Mouse (Mus musculus): Measurements from ENCODE around the gene Car3. TPM values are rescaled to one million over a fixed set of nuclear protein-coding genes. Genes with fewer than 3 reads are reported as not detected.

Gene Car3
- total RNA-seq, 4 experiments from 2014 or later, result 19.3 to 24.9 (median 23.7) TPM

DNA sequence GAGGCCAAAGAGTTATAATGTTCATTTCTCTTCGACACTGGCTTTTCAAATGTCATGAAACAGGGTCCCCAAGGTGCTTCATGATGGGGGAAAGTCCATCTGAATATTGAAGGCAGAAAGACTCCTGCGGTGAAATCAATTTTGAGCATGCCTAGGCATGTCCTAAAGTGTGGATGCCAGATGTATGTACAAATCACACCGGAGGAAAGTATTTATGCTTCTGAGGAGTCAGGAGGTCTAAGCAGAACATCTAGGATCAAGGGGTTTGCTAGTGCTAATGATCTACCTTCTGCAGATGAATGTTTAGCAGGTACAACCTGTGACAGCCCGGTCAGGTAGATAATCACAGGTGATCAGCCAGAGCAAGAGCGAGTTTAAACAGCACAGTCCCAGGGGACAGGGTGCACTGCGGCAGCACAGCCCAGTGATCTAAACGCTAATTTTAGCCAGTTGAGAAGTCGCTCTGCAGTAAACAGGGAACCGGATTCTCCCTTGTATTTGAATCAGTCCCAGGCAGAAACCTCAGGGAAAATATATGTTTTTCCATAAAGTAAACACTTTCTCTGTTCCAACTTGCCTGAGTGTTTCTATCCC, 13.1 kb downstream of the Car3 start:
- no peak for DNase-seq (ENCODE audit: low spot score)

DNA sequence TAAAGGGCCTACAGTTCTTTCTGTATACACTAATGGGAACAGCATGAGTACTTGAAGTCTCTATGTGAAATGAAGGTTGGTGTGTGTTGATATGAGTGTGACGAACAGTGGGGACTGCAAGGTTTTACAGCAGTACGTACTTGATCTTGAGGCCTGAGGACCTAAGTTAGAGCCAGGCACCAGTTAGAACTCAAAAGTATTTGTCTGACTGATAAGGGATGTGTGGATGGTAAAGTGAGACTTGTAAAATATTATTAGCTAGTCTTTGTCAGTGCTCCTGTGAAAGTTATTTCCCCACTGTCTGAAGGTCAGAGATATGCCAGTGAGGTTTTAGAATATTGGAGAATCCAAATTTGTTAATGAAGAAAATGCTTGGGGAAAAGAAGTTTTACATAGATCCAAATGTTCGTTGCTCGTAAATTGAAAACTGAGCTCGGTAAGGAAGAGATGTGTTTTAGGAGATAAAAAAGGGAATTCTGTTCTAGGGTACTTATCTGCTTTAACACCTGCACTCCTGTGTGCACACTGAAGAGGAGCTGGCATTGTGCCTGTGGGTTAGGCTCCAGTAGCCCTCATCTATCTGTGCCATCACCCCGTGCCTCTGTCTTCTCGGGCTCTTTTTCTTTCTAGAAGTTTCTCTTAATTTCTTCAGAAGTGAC, 14.1 kb downstream of the Car3 start:
- DNase-seq (ENCODE audit: low spot score), result no peak

DNA sequence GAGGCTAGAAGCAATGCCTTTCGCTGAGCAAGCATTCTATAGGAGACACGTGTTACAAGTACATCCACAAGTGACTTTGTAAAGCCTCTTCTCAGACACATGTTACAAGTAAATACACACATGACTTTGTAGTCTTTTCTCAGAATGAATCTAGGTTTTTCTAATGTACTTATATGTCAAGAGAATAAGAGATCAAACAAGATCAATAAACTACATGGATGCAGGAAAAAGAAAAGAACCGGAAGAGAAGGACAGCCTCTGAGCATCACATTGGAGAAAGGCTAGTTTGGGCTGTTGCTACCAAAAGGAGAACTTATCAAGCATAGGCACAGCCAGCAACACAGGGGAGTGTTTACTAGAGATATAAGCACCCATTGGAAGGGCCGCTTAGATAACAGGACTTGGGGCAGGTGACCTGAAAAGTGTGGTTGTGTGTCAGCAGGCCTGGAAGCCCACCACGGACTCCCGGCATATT, 15.5 kb downstream of the Car3 start:
- DNase-seq (ENCODE audit: low spot score), result no peak

DNA sequence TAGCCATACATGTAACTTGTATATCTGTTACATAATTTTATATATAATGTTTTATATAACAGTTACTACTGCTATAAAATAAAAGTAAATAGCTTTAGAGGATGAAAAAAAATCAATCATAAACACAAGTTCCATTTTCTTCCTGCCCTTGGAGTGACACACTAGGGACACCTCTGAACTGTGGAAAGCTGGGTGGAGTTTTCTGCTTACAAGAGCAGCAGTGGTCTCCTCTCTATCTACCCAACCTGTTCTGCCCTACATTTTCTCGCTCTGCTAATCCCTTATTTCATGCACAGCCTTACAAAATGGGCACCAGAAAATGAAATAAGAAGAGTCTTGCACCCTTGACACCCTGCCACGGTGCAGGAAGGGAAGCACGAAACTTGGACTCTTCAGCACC, 16.0 kb downstream of the Car3 start:
- no peak for DNase-seq (ENCODE audit: low spot score)

DNA sequence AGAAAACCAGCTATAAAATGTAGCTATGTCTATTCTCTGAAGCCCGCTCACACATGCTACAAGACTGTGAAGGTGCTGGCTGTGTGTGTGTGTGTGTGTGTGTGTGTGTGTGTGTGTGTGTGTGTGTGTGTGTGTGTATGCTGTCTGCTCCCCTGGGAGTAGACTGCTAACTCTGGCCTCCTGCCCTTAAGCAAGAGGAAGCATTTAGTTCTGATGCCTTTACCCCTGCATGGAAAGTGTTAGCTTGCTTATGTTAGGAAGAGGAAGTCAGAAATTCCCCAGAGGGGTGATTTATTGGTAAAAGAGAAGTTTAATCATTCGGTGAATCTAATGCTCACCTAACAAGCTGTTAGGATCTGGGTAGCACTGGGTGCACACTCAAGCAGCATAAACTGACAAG, 17.0 kb downstream of the Car3 start:
- DNase-seq (ENCODE audit: low spot score), result no peak

DNA sequence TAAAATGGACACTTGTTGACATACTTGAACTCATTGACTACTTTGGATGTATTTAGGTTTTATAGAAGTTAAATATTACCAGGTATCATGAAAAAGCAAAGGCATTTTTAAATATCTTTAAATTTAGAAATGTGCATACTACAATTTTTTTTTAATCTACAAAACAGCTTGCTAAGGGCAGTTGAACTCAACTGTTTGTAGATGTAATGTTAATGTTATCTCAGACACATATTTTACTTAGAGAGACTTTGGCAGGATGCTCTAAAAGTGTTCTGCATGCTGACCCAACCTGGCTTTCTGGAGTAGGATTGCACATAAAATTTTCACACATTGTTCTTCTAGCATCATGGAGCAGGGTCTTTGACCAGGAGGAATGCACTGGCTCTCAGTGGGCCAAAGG, 18.7 kb downstream of the Car3 start:
- DNase-seq (ENCODE audit: low spot score), result no peak

DNA sequence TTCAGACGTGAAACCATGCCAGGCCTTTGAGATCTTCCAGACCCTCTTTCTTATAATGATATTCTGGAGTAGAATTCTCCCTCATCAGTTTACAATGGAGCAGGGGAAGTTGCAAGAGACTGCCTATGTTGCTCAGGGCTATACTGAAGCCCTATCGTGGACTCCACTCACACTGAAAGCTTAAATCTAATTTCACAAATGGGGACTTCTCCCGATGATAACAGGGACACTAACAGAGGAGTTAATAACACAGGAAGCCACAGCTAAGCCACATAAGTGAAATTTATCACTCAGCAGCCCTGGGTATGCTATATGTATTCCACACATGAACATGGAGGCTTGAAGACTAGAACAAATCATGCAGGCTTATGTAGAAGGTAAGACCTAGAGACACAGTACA, 19.4 kb downstream of the Car3 start:
- no peak for DNase-seq (ENCODE audit: low spot score)

DNA sequence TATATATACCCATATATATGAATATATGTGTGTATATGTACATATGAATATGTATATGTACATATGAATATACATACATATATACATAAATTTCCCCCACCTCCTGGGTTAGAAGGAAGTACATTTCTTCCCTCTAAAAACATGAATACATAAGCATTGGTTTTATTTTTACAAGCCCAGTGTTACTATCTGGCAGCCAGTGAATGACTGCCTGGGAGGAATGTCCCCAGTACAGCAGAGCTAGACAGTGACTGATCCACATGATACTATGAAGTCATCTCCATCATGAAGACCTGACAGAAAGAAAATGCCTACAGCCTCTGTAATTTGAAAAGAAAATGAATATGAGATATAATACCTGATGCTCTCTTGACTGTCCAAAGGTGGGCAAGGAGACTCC, 21.5 kb downstream of the Car3 start:
- DNase-seq (ENCODE audit: low spot score), result no peak

DNA sequence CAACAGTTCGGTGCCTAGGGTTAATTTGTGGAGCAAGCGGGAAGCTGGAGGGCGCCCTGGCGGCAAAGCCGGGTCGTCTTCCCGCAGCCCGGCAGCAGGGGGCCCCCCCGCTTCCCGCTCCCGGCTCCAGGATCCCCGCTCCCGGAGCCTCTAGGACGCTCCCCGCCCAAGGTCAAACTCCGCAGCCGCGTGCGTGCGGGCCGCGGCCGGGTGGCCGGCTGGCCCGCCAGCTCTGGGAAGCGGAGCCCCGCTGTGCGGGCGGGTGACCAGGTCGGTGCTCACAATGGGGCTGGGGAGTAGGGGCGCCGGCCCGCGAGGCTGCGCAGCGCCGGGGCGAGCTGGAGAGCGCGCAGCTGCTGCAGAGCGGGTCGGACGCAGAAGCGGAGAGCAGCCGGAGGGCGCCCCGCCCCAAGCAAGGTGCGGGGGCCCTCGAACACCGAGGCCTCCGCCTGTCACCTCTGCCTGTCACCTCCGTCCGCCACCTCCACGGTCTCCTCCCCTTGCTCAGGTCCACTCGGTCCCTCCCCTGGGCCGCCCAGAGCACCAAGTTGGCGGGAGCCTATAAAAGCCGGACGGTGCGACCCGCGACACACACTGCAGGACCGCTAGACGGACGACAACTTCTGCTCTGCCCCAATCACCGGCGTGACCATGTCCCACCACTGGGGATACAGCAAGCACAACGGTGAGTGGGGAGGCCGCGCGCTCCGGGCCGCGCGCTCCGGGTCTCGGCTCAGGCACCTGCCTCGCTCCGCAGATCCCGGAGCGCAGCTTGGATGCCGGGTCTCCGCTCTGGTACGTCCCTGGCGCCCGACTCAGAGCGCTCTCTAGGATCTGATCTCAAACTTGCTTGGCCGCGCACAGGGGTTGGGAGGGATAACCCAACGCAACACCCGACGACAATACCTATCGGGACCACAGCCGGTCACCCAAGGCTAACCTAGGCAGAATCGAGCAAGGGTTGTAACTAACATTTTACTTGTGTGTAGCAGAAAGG, 23.1 kb downstream of the Car3 start, which contains the start of gene Car2:
TSS of gene Car2 (plus strand) at position 172 of the 997 bp plus-strand sequence.
- DNase-seq (ENCODE audit: low spot score), result peak; percentile 31

DNA sequence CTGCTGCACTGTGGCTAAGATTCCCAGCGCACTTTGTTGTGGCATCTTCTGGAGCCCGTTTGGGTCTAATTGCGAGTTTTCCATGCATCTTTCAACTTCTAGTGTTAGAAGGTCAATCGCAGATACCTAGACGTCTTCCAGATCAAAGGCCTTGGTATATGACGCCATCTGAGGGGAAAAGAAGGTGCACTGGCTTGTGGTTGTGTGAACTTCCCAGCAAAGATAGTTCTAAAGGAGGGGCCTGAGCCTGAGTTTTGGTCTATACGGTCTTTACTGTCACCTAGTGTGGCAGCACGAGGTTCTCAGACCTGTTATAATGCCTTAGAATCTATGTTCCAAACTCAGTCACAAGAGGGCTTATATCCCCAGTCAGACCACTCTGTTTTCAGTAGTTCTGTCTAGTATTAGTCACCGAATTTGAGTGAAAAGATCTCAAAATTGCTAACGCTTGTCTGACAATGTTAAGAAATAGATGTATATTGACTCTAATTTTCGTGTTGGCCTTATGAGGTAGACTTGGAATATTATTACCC, 23.9 kb downstream of the Car3 start:
- no peak for DNase-seq (ENCODE audit: low spot score)

DNA sequence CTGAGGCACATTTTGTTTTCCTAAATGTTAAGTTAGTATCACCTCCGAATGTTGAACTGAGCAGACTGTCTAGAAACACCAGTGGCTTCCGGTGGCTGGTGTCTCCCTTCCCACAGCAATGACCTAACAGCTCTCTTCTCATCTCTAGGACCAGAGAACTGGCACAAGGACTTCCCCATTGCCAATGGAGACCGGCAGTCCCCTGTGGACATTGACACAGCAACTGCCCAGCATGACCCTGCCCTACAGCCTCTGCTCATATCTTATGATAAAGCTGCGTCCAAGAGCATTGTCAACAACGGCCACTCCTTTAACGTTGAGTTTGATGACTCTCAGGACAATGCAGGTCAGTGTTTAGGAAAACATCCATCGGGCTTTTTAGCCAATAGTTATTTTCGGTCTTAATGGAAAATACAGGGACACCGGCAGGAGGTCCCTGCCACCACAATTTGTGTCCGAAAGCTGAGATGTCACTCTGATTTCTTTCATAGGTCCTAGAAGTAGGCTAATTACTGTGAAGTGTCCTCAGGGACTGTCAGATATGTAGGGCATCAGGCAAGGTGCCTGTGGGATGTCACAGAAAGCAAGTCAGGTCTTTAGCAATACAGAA, 24.5 kb downstream of the Car3 start:
- DNase-seq (ENCODE audit: low spot score), result no peak

DNA sequence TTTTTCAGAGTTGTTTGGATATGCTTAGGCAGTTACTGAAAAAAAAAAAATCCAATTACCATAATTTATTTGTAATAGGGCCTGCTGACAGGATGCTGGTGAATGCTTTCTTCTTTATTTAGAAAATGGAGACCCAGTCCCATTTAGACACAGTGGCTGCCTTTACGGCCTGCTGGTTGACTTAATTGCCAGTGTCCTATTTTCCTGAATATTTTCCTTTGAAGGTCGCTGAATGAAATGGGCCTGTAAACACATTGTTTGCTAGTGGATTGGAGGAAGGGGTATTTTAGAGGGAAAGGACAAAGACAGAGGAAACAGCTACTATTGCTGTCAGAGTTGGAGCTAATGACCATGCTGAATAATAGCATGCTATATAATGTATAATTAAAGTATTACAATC, 25.2 kb downstream of the Car3 start:
- no peak for DNase-seq (ENCODE audit: low spot score)

DNA sequence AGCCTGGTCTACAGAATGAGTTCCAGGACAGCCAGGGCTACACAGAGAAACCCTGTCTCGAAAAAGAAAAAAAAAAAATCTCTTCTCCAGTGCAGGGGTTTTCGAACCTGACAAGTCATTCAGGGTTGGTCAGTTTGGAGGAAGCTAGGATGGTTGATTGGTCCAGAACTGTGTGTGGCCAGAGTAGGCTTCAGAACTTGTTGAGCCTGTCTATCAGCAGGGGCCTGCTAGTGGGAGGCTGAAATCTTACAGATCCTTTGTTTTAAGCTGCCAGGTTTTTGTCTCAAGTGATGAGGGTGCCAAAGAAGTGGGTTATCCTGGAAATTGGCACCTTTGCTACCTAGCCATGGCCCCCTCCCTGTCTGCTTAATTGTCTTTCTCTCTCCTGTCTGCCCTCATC, 25.8 kb downstream of the Car3 start:
- no peak for DNase-seq (ENCODE audit: low spot score)

DNA sequence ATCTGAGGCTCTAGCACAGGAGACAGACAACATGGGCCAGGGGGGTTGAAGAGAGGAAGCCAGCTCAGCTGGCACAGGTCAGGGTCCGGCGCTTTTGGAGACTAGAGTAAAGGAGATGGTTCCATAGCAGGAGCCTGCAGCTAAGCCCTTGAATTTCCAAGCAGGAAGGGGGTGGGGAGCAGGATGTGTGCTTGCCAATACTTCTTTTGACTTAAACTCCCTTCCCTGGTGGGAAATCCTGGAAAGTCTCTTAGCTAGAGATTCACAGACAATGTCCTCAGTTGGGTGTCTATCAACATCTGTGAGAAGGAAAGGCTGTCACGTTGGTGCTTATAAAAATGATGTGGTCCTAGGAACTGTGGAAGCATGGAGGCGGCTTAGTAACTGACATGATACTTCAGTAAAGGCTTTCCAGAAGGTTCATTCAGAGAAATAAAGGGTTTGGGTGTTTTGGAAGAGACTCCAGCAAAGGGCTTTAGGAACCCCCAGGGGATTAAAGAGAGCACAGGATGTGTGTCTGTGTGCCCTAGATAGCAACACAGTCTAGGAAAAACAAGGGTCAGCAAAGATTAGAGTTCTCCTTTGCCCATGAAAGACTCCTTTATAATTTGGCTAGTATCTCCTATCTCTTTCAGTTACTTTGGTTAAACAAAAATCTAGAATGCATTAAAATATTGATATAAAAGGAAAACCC, 26.6 kb downstream of the Car3 start:
- DNase-seq (ENCODE audit: low spot score), result no peak

DNA sequence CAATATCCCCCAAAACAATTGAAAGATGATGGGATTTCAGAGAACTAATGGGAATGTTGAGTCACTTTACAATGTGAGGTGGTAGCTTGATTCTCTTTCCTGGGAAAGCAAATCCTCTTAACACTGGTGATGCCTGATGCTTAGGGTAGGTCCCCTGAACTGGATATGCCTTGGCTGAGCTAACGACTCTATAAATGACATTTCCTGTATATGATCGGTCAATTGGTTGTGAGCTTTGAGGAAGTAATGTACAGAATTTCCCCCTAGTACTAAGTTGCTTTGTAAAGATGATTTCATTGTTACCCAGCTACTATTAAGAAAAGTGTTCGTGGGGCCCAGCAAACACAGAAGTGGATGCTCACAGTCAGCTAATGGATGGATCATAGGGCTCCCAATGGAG, 29.7 kb downstream of the Car3 start:
- no peak for DNase-seq (ENCODE audit: low spot score)

DNA sequence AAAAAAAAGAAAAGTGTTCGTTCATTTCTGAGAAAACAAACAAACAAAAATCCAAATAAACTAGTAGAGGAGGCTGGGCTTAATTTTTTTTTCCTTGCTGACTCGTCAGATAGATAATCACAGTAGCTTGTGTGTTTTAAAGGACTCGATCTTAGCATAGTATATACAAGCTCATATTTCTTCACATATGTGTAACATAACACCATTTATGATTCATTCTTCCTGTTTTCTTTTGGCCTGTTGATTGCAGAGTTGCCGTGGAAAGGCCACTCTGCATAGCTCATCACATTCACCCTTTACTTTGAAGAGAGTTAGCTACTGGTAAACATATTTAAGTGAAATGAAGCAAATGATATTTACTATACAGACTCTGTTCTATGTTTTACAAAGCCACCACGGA, 30.4 kb downstream of the Car3 start:
- no peak for DNase-seq (ENCODE audit: low spot score)

DNA sequence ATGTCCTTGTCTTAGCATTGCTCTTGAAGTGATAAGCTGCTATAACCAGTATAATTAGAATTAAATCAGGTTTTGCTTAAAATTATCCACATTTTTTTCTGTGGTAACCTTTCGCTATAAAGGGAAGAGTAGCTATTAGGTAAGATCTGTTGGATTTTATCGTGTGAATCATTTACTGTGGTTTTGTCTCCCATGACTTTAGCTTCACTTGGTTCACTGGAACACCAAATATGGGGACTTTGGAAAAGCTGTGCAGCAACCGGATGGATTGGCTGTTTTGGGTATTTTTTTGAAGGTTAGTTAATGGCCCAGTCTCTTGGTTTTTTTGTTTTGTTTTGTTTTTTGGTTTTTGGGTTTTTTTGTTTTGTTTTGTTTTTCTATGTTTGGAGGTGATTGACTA, 32.0 kb downstream of the Car3 start:
- DNase-seq (ENCODE audit: low spot score), result no peak

DNA sequence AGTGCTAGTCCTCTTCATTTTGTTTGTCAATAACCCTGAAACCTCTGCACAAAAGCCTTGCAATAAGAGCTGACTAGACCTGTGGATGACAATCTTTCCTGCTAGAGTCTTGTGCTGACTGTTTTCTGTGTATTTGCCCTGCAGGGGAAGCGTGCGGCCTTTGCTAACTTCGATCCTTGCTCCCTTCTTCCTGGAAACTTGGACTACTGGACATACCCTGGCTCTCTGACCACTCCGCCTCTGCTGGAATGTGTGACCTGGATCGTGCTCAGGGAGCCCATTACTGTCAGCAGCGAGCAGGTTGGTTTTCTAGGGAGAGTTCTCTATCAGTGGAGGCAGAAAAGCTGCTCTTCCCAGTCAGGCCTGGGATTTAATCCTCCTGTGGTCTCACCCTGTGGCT, 34.5 kb downstream of the Car3 start:
- DNase-seq (ENCODE audit: low spot score), result no peak

DNA sequence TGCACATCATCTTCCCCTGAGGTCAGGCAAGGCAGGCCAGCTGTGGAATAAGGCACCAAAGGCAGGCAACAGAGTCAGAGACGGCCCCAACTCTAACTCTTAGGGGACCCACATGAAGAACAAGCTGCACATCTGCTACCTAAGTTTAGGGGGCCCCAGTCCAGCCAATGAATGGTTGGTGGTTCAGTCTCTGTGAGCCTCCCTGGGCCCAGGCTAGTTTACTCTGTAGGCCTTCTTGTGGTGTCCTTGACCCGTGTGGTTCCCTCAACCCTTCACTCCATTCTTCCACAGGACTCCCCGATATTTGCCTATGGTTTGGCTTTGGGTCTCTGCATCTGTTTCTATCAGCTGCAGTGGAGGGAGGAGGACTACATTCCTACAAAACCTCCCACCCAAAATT, 40.1 kb downstream of the Car3 start:
- no peak for DNase-seq (ENCODE audit: low spot score)

DNA sequence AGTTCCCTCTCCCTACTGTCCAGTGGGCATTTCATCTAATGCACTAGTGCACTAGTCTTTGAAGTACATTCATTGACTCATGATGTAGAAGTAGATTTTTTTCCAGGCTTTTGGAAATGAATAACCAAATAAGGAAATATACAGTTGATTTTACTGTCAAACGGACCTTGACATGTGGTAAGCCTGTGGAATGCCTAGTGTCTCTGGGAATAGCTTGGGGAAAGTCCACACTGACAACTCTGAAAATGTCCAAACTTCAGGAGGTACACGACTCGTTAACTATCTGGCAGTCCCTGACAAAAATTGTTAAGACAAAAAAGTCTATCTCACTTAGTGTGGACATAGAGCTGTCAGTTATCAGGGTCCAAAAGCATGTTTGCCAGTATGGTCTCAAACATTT, 40.9 kb downstream of the Car3 start:
- no peak for DNase-seq (ENCODE audit: low spot score)

DNA sequence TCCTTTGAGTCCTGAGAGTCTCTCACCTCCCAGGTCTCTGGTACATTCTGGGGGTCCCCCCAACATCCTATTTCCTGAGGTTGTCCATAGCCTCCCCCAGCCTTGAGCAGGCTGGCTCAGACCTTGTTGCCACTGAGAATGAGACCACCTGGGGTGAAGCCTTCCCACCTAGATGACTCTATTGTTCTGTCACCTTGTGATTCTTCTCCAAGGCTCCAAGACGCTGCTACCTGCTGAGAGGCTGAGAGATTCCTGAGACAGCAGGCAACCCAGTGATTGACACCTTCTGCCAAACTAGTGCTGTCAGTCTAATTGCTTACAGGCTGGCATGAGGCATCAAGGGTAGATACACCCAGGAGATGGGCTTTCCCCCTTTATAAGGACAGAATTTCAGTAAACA, 44.0 kb downstream of the Car3 start:
- no peak for DNase-seq (ENCODE audit: low spot score)

Data from heart, adult 8-10 months (tissue).